Mouse (Mus musculus): ENCODE measurements at regions not wholly inside any gene's neighbourhood (a gene's known extent, or its start where the extent isn't known, plus 50 kb on each side); places are given as distances from the start of the nearest gene placed in this dataset.

DNA sequence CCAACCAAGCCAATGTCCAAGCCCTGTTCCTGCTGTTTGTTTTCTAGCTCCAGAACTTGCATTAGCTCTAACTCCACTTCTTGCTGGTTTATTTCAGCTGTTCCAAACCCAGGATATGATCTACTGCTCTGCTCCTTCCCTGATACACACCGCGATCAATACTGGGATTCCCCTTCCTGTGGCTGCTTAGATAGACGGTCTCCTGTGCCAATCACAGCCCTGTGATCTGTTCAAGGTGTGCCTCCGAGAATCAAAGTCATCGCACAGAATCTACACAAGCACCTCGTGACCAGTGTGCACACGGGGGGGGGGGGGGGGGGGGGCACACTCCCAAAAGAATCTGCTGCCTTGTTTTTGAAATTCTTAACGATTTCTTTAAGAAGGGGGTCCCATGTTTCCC lies 91.9 kb upstream of the Glrp1 start:
- ATAC-seq (ENCODE audit: low FRiP score) (no peak), DNase-seq (ENCODE audit: low spot score) (no peak)
- WGBS, result 87% methylated on average over 7 of the region's 8 CpGs
- no peak overlapping the region for H3K4me2 ChIP-seq (replicated peaks)
- H3K4me1 ChIP-seq (replicated peaks; ENCODE audit: control insufficient read depth, insufficient read depth, low read length), result no peaks in the 10 kb centered on the region
- no peak overlapping the region for H3K27ac ChIP-seq
- H3K27me3 ChIP-seq (ENCODE audit: control insufficient read depth, insufficient read depth, low read length), result no peaks in the 10 kb centered on the region
- no peak overlapping the region for H3K4me3 ChIP-seq (replicated peaks; ENCODE audit: low read length)
- H3K36me3 ChIP-seq (replicated peaks; ENCODE audit: control insufficient read depth, insufficient read depth), result no peaks in the 10 kb centered on the region
- no peaks in the 10 kb centered on the region for H3K9me3 ChIP-seq (ENCODE audit: control insufficient read depth, low read length)
- no peak overlapping the region for H3K9ac ChIP-seq

DNA sequence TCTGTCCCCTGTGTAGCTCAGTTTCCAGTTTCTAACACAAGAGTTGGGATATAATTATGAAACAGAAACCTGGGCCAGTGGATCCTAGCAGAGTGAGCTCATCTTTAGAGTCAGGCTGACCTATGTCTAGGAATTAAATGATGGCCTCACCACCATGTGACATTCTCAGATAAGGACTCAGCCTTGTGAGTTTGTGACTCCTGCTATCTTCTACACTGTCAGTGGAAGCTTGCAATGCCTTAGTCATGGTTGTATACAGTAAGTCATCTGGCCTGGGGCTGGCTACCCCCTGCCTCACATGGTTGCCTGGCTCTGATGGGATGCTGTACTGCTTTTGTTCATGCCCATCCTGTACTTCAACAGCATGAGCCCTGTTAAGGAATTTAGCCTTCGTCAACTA lies 90.3 kb upstream of the Glrp1 start:
- Histone ChIP-seq H3K4me1 (replicated peaks; ENCODE audit: control insufficient read depth, insufficient read depth, low read length) (no peaks in the 10 kb centered on the region), H3K9me3 (ENCODE audit: control insufficient read depth, low read length) (no peaks in the 10 kb centered on the region), H3K27ac (no peak overlapping the region), H3K4me2 (replicated peaks) (no peak overlapping the region), H3K9ac (no peak overlapping the region), H3K27me3 (ENCODE audit: control insufficient read depth, insufficient read depth, low read length) (no peaks in the 10 kb centered on the region), H3K4me3 (replicated peaks; ENCODE audit: low read length) (no peak overlapping the region), H3K36me3 (replicated peaks; ENCODE audit: control insufficient read depth, insufficient read depth) (no peaks in the 10 kb centered on the region)
- WGBS, result 97% methylated on average over 1 of the region's 1 CpGs
- no peak for DNase-seq (ENCODE audit: low spot score)
- ATAC-seq (ENCODE audit: low FRiP score), result no peak

DNA sequence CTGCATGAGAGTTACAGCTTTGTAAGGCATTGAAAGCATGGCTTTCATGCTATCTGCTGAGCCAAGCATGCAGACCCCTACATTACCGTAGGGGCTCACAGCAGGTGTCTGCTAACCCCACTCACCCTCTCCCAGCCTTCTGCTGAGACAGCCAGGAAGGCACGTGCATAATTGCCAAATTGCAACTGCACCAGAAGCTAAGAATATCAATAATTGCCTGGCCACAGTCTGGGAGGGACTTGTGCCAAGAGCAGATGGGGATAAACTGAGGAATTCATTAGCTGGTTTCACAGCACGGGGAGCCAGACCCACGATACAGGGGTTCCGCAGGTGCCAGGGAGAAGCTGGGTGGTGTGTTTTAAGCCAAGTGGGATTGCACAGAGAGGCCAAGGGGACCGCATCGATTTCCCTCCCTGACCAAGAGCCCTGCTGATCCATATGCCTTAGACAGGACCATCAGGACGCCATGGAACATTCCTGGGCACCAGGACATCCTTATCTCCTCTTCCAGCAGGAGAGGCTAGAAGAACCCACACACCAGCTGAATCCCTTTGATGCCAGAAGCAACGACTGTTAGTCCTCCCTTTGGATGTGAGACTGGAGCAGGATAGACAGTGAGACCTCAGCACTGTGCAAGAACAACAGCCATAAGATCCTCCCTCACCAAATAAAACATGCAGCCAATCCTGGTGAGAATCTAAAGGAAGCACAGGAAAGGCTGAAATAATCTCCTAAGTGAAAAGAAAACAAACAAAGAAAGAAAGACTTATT lies 84.8 kb upstream of the Glrp1 start:
- Histone ChIP-seq H3K9ac (no peak overlapping the region), H3K4me3 (replicated peaks; ENCODE audit: low read length) (no peak overlapping the region), H3K27me3 (ENCODE audit: control insufficient read depth, insufficient read depth, low read length) (no peaks in the 10 kb centered on the region), H3K36me3 (replicated peaks; ENCODE audit: control insufficient read depth, insufficient read depth) (no peaks in the 10 kb centered on the region), H3K4me1 (replicated peaks; ENCODE audit: control insufficient read depth, insufficient read depth, low read length) (no peaks in the 10 kb centered on the region), H3K4me2 (replicated peaks) (no peak overlapping the region), H3K9me3 (ENCODE audit: control insufficient read depth, low read length) (no peaks in the 10 kb centered on the region), H3K27ac (peak overlapping the region; percentile 46; the same call in 1 of the 2 replicates)
- ATAC-seq (ENCODE audit: low FRiP score) (peak; percentile 53; the same call in 1 of the 2 replicates), DNase-seq (ENCODE audit: low spot score) (no peak)
- WGBS, result 36% methylated on average over 9 of the region's 9 CpGs

GRCm38 (mm10) chr1:88592036-88592435 lies 82.2 kb upstream of the Glrp1 start:
- Histone ChIP-seq H3K4me1 (replicated peaks; ENCODE audit: control insufficient read depth, insufficient read depth, low read length) (no peaks in the 10 kb centered on the region), H3K27me3 (ENCODE audit: control insufficient read depth, insufficient read depth, low read length) (no peaks in the 10 kb centered on the region), H3K9me3 (ENCODE audit: control insufficient read depth, low read length) (no peaks in the 10 kb centered on the region), H3K4me2 (replicated peaks) (no peak overlapping the region), H3K36me3 (replicated peaks; ENCODE audit: control insufficient read depth, insufficient read depth) (no peaks in the 10 kb centered on the region), H3K4me3 (replicated peaks; ENCODE audit: low read length) (no peak overlapping the region), H3K9ac (no peak overlapping the region), H3K27ac (no peak overlapping the region)
- DNase-seq (ENCODE audit: low spot score) (no peak), ATAC-seq (ENCODE audit: low FRiP score) (no peak)
- 51% methylated on average over 6 of the region's 6 CpGs for WGBS

GRCm38 (mm10) chr1:88590802-88591380 lies 81.0 kb upstream of the Glrp1 start:
- no peak for DNase-seq (ENCODE audit: low spot score)
- Histone ChIP-seq H3K4me3 (replicated peaks; ENCODE audit: low read length) (no peak overlapping the region), H3K4me2 (replicated peaks) (no peak overlapping the region), H3K36me3 (replicated peaks; ENCODE audit: control insufficient read depth, insufficient read depth) (no peaks in the 10 kb centered on the region), H3K27ac (no peak overlapping the region), H3K9ac (no peak overlapping the region), H3K4me1 (replicated peaks; ENCODE audit: control insufficient read depth, insufficient read depth, low read length) (no peaks in the 10 kb centered on the region), H3K9me3 (ENCODE audit: control insufficient read depth, low read length) (no peaks in the 10 kb centered on the region), H3K27me3 (ENCODE audit: control insufficient read depth, insufficient read depth, low read length) (no peaks in the 10 kb centered on the region)
- ATAC-seq (ENCODE audit: low FRiP score), result no peak
- 82% methylated on average over 9 of the region's 9 CpGs for WGBS

DNA sequence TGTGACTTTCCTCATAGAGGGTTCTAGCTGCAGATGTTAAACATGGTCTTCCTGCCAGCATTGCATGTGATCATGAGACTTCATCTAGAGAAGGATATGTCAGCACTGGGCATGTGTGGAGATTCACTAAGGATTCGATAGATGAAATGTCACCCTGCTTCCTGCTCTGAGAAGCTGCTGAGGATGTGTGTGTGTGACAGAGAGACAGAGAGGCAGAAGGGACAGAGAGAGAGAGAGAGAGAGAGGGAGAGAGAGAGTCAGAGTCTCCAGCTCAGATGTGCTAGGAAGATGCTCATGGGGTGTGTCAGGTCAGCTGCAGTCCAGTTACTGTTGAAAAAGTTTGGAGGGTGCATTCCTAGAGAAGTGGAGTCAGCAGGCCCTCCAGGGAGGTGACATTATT lies 78.9 kb upstream of the Glrp1 start:
- Histone ChIP-seq H3K4me2 (replicated peaks) (no peak overlapping the region), H3K9me3 (ENCODE audit: control insufficient read depth, low read length) (no peaks in the 10 kb centered on the region), H3K9ac (no peak overlapping the region), H3K27me3 (ENCODE audit: control insufficient read depth, insufficient read depth, low read length) (no peaks in the 10 kb centered on the region), H3K4me1 (replicated peaks; ENCODE audit: control insufficient read depth, insufficient read depth, low read length) (no peaks in the 10 kb centered on the region), H3K36me3 (replicated peaks; ENCODE audit: control insufficient read depth, insufficient read depth) (no peaks in the 10 kb centered on the region), H3K27ac (no peak overlapping the region), H3K4me3 (replicated peaks; ENCODE audit: low read length) (no peak overlapping the region)
- WGBS, result 81% methylated on average over 1 of the region's 1 CpGs
- no peak for ATAC-seq (ENCODE audit: low FRiP score)
- DNase-seq (ENCODE audit: low spot score), result no peak

- no peak for DNase-seq (ENCODE audit: low spot score)
- ATAC-seq (ENCODE audit: low FRiP score), result no peak
- Histone ChIP-seq H3K27me3 (ENCODE audit: control insufficient read depth, insufficient read depth, low read length) (no peaks in the 10 kb centered on the region), H3K27ac (no peak overlapping the region), H3K4me2 (replicated peaks) (no peak overlapping the region), H3K36me3 (replicated peaks; ENCODE audit: control insufficient read depth, insufficient read depth) (no peaks in the 10 kb centered on the region), H3K9ac (no peak overlapping the region), H3K4me1 (replicated peaks; ENCODE audit: control insufficient read depth, insufficient read depth, low read length) (no peaks in the 10 kb centered on the region), H3K4me3 (replicated peaks; ENCODE audit: low read length) (no peak overlapping the region), H3K9me3 (ENCODE audit: control insufficient read depth, low read length) (no peaks in the 10 kb centered on the region)
- WGBS, result 82% methylated on average over 13 of the region's 13 CpGs
These were observed 77.3 kb upstream of the Glrp1 start for GRCm38 (mm10) chr1:88586823-88587820.

GRCm38 (mm10) chr1:88586128-88586527 lies 76.3 kb upstream of the Glrp1 start:
- 83% methylated on average over 2 of the region's 2 CpGs for WGBS
- Histone ChIP-seq H3K4me1 (replicated peaks; ENCODE audit: control insufficient read depth, insufficient read depth, low read length) (no peaks in the 10 kb centered on the region), H3K27ac (no peak overlapping the region), H3K9ac (no peak overlapping the region), H3K4me3 (replicated peaks; ENCODE audit: low read length) (no peak overlapping the region), H3K36me3 (replicated peaks; ENCODE audit: control insufficient read depth, insufficient read depth) (no peaks in the 10 kb centered on the region), H3K4me2 (replicated peaks) (no peak overlapping the region), H3K9me3 (ENCODE audit: control insufficient read depth, low read length) (no peaks in the 10 kb centered on the region), H3K27me3 (ENCODE audit: control insufficient read depth, insufficient read depth, low read length) (no peaks in the 10 kb centered on the region)
- DNase-seq (ENCODE audit: low spot score), result no peak
- ATAC-seq (ENCODE audit: low FRiP score), result no peak

DNA sequence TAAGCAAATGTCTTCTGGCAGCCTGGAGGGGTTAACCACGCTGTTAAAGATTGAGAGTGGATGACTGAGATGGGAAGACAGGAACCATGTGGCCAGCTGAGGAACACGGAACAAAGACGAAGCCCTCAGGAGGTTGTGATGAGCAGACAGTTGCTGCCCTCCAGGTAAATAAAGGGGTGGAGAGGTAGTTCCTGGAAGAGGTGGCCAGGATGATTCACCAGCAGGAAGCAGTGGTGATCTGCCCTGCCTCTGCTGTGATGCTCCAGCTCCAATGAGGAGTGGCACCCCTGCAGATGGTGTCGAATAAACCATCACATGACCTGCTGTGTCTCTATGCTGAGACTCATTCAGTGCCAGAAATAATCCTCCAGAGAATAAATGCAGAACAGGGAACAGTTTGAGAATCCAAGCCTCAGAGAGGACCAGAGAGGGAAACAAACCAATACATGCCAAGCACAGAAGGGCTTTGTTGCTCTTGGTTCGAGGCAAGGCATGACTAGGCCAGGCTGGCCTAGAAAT lies 74.7 kb upstream of the Glrp1 start:
- no peaks in the 10 kb centered on the region for H3K27me3 ChIP-seq (ENCODE audit: control insufficient read depth, insufficient read depth, low read length)
- H3K36me3 ChIP-seq (replicated peaks; ENCODE audit: control insufficient read depth, insufficient read depth), result no peaks in the 10 kb centered on the region
- H3K27ac ChIP-seq, result no peak overlapping the region
- ATAC-seq (ENCODE audit: low FRiP score) (no peak), DNase-seq (ENCODE audit: low spot score) (no peak)
- H3K4me2 ChIP-seq (replicated peaks), result no peak overlapping the region
- H3K9me3 ChIP-seq (ENCODE audit: control insufficient read depth, low read length), result no peaks in the 10 kb centered on the region
- 62% methylated on average over 5 of the region's 5 CpGs for WGBS
- no peak overlapping the region for H3K4me3 ChIP-seq (replicated peaks; ENCODE audit: low read length)
- no peaks in the 10 kb centered on the region for H3K4me1 ChIP-seq (replicated peaks; ENCODE audit: control insufficient read depth, insufficient read depth, low read length)
- H3K9ac ChIP-seq, result no peak overlapping the region
